Mouse (Mus musculus) left cerebral cortex, adult 8-10 months (tissue): ENCODE measurements around the gene Mpp3. TPM values are rescaled to one million over a fixed set of nuclear protein-coding genes. Genes with fewer than 3 reads are reported as not detected.
A peak's percentile ranks its signal among the peaks of the same experiment; 100 is the strongest.

Experiments used
- DNase-seq, 2 experiments: peaks; one replicate each; pipeline ENCODE4 v3.0.0; 2022; ENCODE audit warnings: low spot score in 2 of 2
- total RNA-seq, 4 experiments: library from RNA; stranded (reverse); gene quantifications; 2 replicates each; pipeline ENCODE4 v1.2.4; 2022

Gene Mpp3
- total RNA-seq, 4 experiments from 2014 or later, result 73.8 to 85.2 (median 77.1) TPM

- no peak for DNase-seq
These were observed 49.1 kb downstream of the Mpp3 start for GRCm38 (mm10) chr11:101979140-101979539.

GRCm38 (mm10) chr11:101976949-101977348, 51.3 kb downstream of the Mpp3 start:
- no peak for DNase-seq

GRCm38 (mm10) chr11:101974923-101975322, 53.3 kb downstream of the Mpp3 start:
- no peak for DNase-seq

- DNase-seq, result no peak
These were observed 54.1 kb downstream of the Mpp3 start for GRCm38 (mm10) chr11:101974181-101974580.

GRCm38 (mm10) chr11:101973496-101973895, 54.8 kb downstream of the Mpp3 start:
- no peak for DNase-seq

GRCm38 (mm10) chr11:101972651-101973050, 55.6 kb downstream of the Mpp3 start:
- no peak for DNase-seq

- DNase-seq, result no peak
These were observed 56.2 kb downstream of the Mpp3 start for GRCm38 (mm10) chr11:101972097-101972496.

GRCm38 (mm10) chr11:101971410-101971809, 56.9 kb downstream of the Mpp3 start:
- no peak for DNase-seq

GRCm38 (mm10) chr11:101969835-101970234, 58.4 kb downstream of the Mpp3 start:
- no peak for DNase-seq

- DNase-seq, result peak; percentile 61 to 67
These were observed 59.5 kb downstream of the Mpp3 start for GRCm38 (mm10) chr11:101968791-101969190.

- DNase-seq, result no peak
These were observed 60.0 kb downstream of the Mpp3 start for GRCm38 (mm10) chr11:101968311-101968710.

- DNase-seq, result no peak
These were observed 61.2 kb downstream of the Mpp3 start, which contains the start of gene Sost for GRCm38 (mm10) chr11:101966965-101967614. TSS of gene Sost (minus strand) at chr11:101967015.

- no peak for DNase-seq
These were observed 62.7 kb downstream of the Mpp3 start for GRCm38 (mm10) chr11:101965553-101965952.

GRCm38 (mm10) chr11:101964647-101965046, 63.6 kb downstream of the Mpp3 start:
- no peak for DNase-seq

- DNase-seq, result no peak
These were observed 64.6 kb downstream of the Mpp3 start for GRCm38 (mm10) chr11:101963473-101964291.

GRCm38 (mm10) chr11:101963043-101963442, 65.2 kb downstream of the Mpp3 start:
- DNase-seq, result no peak

- no peak for DNase-seq
These were observed 70.8 kb downstream of the Mpp3 start for GRCm38 (mm10) chr11:101957476-101957875.

- DNase-seq, result no peak
These were observed 74.8 kb downstream of the Mpp3 start for GRCm38 (mm10) chr11:101953441-101953840.

- no peak for DNase-seq
These were observed 75.5 kb downstream of the Mpp3 start for GRCm38 (mm10) chr11:101952541-101953341.

GRCm38 (mm10) chr11:101950021-101950420, 78.2 kb downstream of the Mpp3 start:
- no peak for DNase-seq
